Mouse (Mus musculus): ENCODE results near the gene 4930402H24Rik. TPM values are rescaled to one million over a fixed set of nuclear protein-coding genes. Genes with fewer than 3 reads are reported as not detected.

Gene 4930402H24Rik
- polyA plus RNA-seq, 1 experiment: 71.8 TPM

DNA sequence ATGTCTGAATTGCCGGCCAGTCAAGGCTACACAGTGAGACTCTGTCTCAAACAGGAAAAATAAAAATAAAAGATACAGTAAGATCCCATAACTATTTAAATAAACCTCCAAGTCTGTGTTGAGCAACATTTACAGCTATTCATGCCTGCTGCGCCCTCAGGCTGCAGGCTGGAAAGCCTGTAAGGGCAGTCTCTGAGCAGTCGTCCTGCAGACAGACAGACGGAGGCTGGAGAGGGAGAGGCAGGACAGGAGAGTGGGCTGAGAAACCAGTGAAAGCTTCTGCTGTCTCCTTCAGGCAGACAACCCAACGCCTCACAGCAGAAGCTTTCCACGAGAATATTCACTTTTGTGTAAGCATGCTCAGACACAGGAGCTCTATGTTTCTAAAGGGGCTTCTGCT lies 92.5 kb downstream of the 4930402H24Rik start:
- no peaks in the 10 kb centered on the region; the same call in none of the 2 replicates for H3K36me3 ChIP-seq (ENCODE audit: control insufficient read depth, insufficient read depth, low read length)
- TF ChIP-seq CTCF (IDR thresholded peaks at IDR 0.05; ENCODE audit: control insufficient read depth, insufficient read depth, insufficient replicate concordance, low read depth, low read length) (no peak), POLR2A (IDR thresholded peaks at IDR 0.05; ENCODE audit: control insufficient read depth, low read depth, low read length) (no peak)
- no peaks in the 10 kb centered on the region for H3K4me1 ChIP-seq (ENCODE audit: control insufficient read depth, insufficient read depth, low read length)
- no peaks in the 10 kb centered on the region for H3K27me3 ChIP-seq (ENCODE audit: control insufficient read depth, insufficient read depth, low read length)
- H3K4me3 ChIP-seq (ENCODE audit: control insufficient read depth, low read depth, low read length): no peak overlapping the region
- no peak overlapping the region for H3K27ac ChIP-seq (ENCODE audit: control insufficient read depth, insufficient read depth, low read depth, low read length)

DNA sequence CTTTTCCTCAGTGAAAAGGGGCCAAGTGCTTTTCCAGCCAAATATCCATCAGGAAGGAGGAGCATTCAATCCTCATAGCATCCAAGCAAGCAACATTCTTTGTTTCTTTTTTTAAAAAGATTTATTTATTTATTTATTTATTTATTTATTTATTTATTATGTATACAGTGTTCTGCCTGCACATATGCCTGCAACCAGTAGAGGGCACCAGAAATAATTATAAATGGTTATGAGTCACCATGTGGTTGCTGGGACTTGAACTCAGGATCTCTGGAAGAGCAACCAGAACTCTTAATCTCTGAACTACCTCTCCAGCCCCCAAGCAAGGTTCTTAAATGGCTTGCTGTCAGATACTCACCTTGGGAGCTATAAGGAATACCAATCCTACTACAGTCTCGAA lies 93.7 kb downstream of the 4930402H24Rik start:
- Histone ChIP-seq H3K4me1 (ENCODE audit: control insufficient read depth, insufficient read depth, low read length) (no peaks in the 10 kb centered on the region), H3K27ac (ENCODE audit: control insufficient read depth, insufficient read depth, low read depth, low read length) (no peak overlapping the region), H3K27me3 (ENCODE audit: control insufficient read depth, insufficient read depth, low read length) (no peaks in the 10 kb centered on the region), H3K4me3 (ENCODE audit: control insufficient read depth, low read depth, low read length) (no peak overlapping the region), H3K36me3 (ENCODE audit: control insufficient read depth, insufficient read depth, low read length) (no peaks in the 10 kb centered on the region; the same call in none of the 2 replicates)
- TF ChIP-seq POLR2A (IDR thresholded peaks at IDR 0.05; ENCODE audit: control insufficient read depth, low read depth, low read length): no peak
- TF ChIP-seq CTCF (IDR thresholded peaks at IDR 0.05; ENCODE audit: control insufficient read depth, insufficient read depth, insufficient replicate concordance, low read depth, low read length): no peak

DNA sequence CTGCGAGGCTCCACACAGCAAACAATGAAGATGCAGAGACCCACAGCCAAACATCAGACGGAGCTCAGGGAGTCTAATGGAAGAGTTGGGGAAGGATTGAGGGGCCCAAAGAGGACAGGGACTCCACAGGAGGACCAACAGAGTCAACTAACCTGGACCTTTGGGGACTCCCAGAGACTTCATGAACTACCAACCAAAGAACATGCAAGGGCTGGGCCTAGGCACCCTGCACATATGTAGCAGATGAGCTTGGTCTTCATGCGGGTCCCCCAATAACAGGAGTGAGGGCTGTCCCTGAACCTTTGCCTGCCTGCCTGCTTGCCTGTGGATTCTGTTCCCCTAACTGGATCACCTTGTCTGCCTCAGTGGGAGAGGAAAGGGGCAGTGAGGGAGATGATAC lies 101.1 kb downstream of the 4930402H24Rik start:
- H3K27ac ChIP-seq (ENCODE audit: control insufficient read depth, insufficient read depth, low read depth, low read length): no peak overlapping the region
- H3K27me3 ChIP-seq (ENCODE audit: control insufficient read depth, insufficient read depth, low read length): no peaks in the 10 kb centered on the region
- H3K4me3 ChIP-seq (ENCODE audit: control insufficient read depth, low read depth, low read length): no peak overlapping the region
- TF ChIP-seq POLR2A (IDR thresholded peaks at IDR 0.05; ENCODE audit: control insufficient read depth, low read depth, low read length) (no peak), CTCF (IDR thresholded peaks at IDR 0.05; ENCODE audit: control insufficient read depth, insufficient read depth, insufficient replicate concordance, low read depth, low read length) (no peak)
- H3K4me1 ChIP-seq (ENCODE audit: control insufficient read depth, insufficient read depth, low read length): no peaks in the 10 kb centered on the region
- peaks cover 1% of the 10 kb centered on the region; the same call in 1 of the 2 replicates for H3K36me3 ChIP-seq (ENCODE audit: control insufficient read depth, insufficient read depth, low read length)

DNA sequence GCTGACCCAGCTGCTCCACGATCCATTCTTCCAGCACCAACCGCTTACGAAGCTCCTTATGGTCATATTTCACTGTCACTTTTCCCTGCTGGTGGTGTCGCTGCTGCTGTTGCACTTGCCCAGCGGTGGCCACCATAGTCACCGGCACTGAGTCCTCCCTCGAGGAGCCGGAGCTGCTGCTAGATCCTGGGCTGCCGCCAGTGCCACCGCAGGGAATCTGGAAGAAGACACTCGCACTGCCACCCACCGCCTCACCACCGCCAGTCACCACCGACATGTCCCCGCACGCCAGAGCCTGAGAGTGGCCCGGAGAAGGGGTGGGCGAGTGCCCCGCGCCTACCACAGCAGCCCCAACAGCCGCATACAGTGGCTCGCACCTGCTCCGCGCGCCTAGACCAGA lies 102.5 kb downstream of the 4930402H24Rik start:
- TF ChIP-seq POLR2A (IDR thresholded peaks at IDR 0.05; ENCODE audit: control insufficient read depth, low read depth, low read length) (no peak), CTCF (IDR thresholded peaks at IDR 0.05; ENCODE audit: control insufficient read depth, insufficient read depth, insufficient replicate concordance, low read depth, low read length) (no peak)
- Histone ChIP-seq H3K4me1 (ENCODE audit: control insufficient read depth, insufficient read depth, low read length) (no peaks in the 10 kb centered on the region), H3K27me3 (ENCODE audit: control insufficient read depth, insufficient read depth, low read length) (no peaks in the 10 kb centered on the region), H3K27ac (ENCODE audit: control insufficient read depth, insufficient read depth, low read depth, low read length) (no peak overlapping the region), H3K36me3 (ENCODE audit: control insufficient read depth, insufficient read depth, low read length) (peaks cover 1% of the 10 kb centered on the region; the same call in 1 of the 2 replicates), H3K4me3 (ENCODE audit: control insufficient read depth, low read depth, low read length) (no peak overlapping the region)

DNA sequence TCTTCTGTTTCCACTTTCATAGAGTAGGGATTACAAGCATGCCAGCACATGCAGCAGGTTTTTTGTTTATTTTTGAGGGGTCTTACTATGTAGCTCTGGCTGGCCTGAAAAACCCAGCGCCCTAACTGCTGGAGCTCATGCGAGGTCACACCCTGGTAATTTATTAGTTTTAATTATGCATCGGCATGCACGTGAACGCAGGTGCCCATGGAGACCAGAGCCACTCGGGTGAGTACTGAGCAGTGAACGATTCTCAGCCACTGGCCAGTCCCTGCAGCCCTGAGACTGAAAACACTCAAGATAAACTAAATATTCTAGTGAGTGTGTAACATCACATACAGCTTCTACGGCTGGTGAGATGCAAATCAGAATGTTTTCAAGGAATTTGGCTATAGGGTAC lies 110.5 kb downstream of the 4930402H24Rik start:
- Histone ChIP-seq H3K36me3 (ENCODE audit: control insufficient read depth, insufficient read depth, low read length) (no peaks in the 10 kb centered on the region), H3K27me3 (ENCODE audit: control insufficient read depth, insufficient read depth, low read length) (no peaks in the 10 kb centered on the region), H3K4me1 (ENCODE audit: control insufficient read depth, insufficient read depth, low read length) (no peaks in the 10 kb centered on the region), H3K27ac (ENCODE audit: control insufficient read depth, insufficient read depth, low read depth, low read length) (no peak overlapping the region), H3K4me3 (ENCODE audit: control insufficient read depth, low read depth, low read length) (no peak overlapping the region)
- TF ChIP-seq POLR2A (IDR thresholded peaks at IDR 0.05; ENCODE audit: control insufficient read depth, low read depth, low read length): no peak
- TF ChIP-seq CTCF (IDR thresholded peaks at IDR 0.05; ENCODE audit: control insufficient read depth, insufficient read depth, insufficient replicate concordance, low read depth, low read length): no peak

DNA sequence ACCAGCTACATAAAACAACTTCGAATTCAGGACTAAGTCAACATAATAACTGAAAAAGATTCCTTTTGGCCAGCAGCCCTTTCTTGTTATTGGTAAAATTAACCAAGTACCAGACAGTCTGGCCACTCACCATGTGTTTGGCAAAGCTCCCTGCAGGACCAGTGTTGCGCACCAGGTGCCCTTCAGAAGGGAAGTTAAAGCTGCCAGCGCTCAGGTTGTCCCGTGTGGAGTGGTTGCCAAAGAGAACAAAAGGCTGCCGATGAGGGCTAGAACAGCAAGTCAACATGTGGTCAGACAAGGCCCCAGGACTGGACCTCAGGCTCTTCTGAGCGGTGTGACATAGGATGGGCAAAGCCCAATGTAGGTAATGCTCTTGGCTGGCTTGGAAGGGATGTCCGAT lies 114.5 kb downstream of the 4930402H24Rik start:
- Histone ChIP-seq H3K27ac (ENCODE audit: control insufficient read depth, insufficient read depth, low read depth, low read length) (no peak overlapping the region), H3K36me3 (ENCODE audit: control insufficient read depth, insufficient read depth, low read length) (no peaks in the 10 kb centered on the region; the same call in 1 of the 2 replicates), H3K4me3 (ENCODE audit: control insufficient read depth, low read depth, low read length) (no peak overlapping the region), H3K27me3 (ENCODE audit: control insufficient read depth, insufficient read depth, low read length) (no peaks in the 10 kb centered on the region), H3K4me1 (ENCODE audit: control insufficient read depth, insufficient read depth, low read length) (no peaks in the 10 kb centered on the region)
- TF ChIP-seq CTCF (IDR thresholded peaks at IDR 0.05; ENCODE audit: control insufficient read depth, insufficient read depth, insufficient replicate concordance, low read depth, low read length) (no peak), POLR2A (IDR thresholded peaks at IDR 0.05; ENCODE audit: control insufficient read depth, low read depth, low read length) (no peak)

DNA sequence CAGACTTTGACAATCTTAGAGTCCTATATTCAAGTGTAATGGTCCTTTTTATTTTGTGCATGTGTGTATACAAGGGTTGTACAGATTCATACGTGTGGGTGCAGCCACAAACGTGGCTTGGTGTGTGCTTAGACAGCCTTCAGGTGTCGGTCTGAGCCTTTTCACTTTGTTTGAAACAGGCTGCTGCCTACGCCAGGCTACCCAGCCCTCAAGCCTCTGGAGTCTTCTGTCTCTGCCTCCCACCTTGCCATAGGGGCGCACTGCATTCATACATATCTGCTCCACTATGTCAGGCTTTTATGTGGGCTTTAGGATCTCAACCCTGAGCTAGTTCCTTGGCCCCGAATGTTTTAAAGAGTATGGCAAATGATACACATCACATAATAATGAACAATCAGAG lies 116.6 kb downstream of the 4930402H24Rik start:
- Histone ChIP-seq H3K4me3 (ENCODE audit: control insufficient read depth, low read depth, low read length) (no peak overlapping the region), H3K27me3 (ENCODE audit: control insufficient read depth, insufficient read depth, low read length) (no peaks in the 10 kb centered on the region), H3K36me3 (ENCODE audit: control insufficient read depth, insufficient read depth, low read length) (peaks cover 1% of the 10 kb centered on the region; the same call in 1 of the 2 replicates), H3K27ac (ENCODE audit: control insufficient read depth, insufficient read depth, low read depth, low read length) (no peak overlapping the region), H3K4me1 (ENCODE audit: control insufficient read depth, insufficient read depth, low read length) (no peaks in the 10 kb centered on the region)
- TF ChIP-seq CTCF (IDR thresholded peaks at IDR 0.05; ENCODE audit: control insufficient read depth, insufficient read depth, insufficient replicate concordance, low read depth, low read length) (no peak), POLR2A (IDR thresholded peaks at IDR 0.05; ENCODE audit: control insufficient read depth, low read depth, low read length) (no peak)

DNA sequence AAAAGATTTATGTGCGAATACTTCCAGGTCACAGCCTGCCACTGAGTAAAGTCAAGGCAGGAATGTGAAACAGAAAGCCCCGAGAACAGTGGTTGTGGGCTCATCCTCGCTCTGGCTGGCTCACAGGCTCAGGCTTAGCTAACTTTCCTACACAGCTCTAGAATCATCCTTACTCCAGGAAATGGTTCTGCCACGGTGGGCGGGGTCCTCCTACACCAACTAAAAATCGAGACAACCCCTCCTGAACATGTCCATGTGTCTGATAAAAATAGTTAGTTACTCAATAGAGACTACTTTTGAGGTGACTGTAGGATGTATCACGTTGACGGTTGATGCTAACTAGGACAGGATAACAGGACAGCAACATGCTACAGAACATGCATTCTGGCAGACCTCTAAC lies 117.2 kb downstream of the 4930402H24Rik start:
- Histone ChIP-seq H3K27me3 (ENCODE audit: control insufficient read depth, insufficient read depth, low read length) (no peaks in the 10 kb centered on the region), H3K4me1 (ENCODE audit: control insufficient read depth, insufficient read depth, low read length) (no peaks in the 10 kb centered on the region), H3K27ac (ENCODE audit: control insufficient read depth, insufficient read depth, low read depth, low read length) (no peak overlapping the region), H3K36me3 (ENCODE audit: control insufficient read depth, insufficient read depth, low read length) (peaks cover 1% of the 10 kb centered on the region; the same call in 1 of the 2 replicates), H3K4me3 (ENCODE audit: control insufficient read depth, low read depth, low read length) (no peak overlapping the region)
- TF ChIP-seq POLR2A (IDR thresholded peaks at IDR 0.05; ENCODE audit: control insufficient read depth, low read depth, low read length) (no peak), CTCF (IDR thresholded peaks at IDR 0.05; ENCODE audit: control insufficient read depth, insufficient read depth, insufficient replicate concordance, low read depth, low read length) (no peak)
